Mouse (Mus musculus): ENCODE data around the gene Kcnj3. TPM values are rescaled to one million over a fixed set of nuclear protein-coding genes. Genes with fewer than 3 reads are reported as not detected.

Gene Kcnj3
- not detected for total RNA-seq (2023)

DNA sequence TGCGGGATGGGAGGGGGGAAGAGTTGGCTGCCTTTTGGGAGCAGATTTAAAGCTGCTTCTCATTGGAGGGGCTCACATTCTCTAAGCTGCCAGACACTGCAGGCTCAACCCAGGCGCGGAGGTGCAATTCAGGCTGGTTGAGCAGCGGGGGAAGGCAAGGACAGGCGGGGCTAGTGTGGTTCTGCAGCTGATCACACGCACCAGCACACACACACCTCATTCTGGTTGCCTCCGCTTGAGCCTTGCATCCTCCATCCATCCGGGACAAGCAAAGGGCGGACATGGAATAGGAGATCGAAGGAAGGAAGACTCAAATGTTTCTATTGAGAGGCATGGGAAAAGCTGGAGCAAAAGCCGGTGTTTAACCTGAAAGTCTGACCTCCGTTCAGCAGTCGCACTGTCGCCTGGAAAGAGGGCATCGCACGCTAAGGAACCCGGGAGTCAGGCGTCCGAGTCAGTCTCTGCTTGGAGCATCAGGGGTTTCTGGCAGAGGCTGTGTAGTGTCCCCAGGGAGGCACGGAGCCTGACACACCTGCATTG is at the start of gene Kcnj3:
Gene Kcnj3, plus strand, starts transcription at position 250 of the 540 bp plus-strand sequence.

